Mouse (Mus musculus): ENCODE results near the gene Iqck. TPM values are rescaled to one million over a fixed set of nuclear protein-coding genes. Genes with fewer than 3 reads are reported as not detected.

Iqck gene
- polyA plus RNA-seq, 1 experiment from 2014 or later: 4.5 TPM

GRCm38 (mm10) chr7:118953626-118954282 lies 98.2 kb downstream of the Iqck start:
- no peak overlapping the region for H3K9ac ChIP-seq (replicated peaks; ENCODE audit: low read depth, low read length)
- H3K9me3 ChIP-seq (ENCODE audit: control insufficient read depth, low read length): no peaks in the 10 kb centered on the region
- no peak overlapping the region for H3K4me2 ChIP-seq (ENCODE audit: low read length)
- H3K4me3 ChIP-seq (replicated peaks; ENCODE audit: low read length): no peak overlapping the region
- peaks cover 6% of the 10 kb centered on the region; the same call in 1 of the 2 replicates for H3K4me1 ChIP-seq (replicated peaks; ENCODE audit: control insufficient read depth, insufficient read depth, low read length)
- no peaks in the 10 kb centered on the region for H3K36me3 ChIP-seq (ENCODE audit: control insufficient read depth, insufficient read depth)
- no peak overlapping the region for H3K27ac ChIP-seq (ENCODE audit: low read length)
- no peak for ATAC-seq
- H3K27me3 ChIP-seq (replicated peaks; ENCODE audit: control insufficient read depth, insufficient read depth, low read length): no peaks in the 10 kb centered on the region
- 52% methylated on average over 11 of the region's 11 CpGs for WGBS

DNA sequence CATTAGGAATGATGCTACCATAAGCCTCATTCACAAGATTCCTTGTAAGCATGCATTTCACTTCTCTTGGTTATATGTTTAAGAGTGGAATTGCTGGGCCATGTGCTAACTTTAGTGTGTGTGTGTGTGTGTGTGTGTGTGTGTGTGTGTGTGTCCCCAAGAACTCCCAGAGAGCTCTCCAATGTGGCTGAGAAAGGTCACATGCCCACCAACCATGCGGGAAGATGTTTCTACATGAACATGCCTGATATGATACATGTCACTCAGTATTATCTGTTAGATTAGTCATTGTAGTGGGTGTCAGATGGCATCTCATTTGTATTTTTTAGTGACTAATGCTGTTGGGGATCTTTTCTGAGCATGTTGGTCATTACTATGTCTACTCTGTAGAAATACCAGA lies 99.4 kb downstream of the Iqck start:
- 92% methylated on average over 1 of the region's 1 CpGs for WGBS
- H3K27me3 ChIP-seq (replicated peaks; ENCODE audit: control insufficient read depth, insufficient read depth, low read length): no peaks in the 10 kb centered on the region
- no peaks in the 10 kb centered on the region for H3K9me3 ChIP-seq (ENCODE audit: control insufficient read depth, low read length)
- H3K36me3 ChIP-seq (ENCODE audit: control insufficient read depth, insufficient read depth): no peaks in the 10 kb centered on the region
- ATAC-seq: no peak
- no peak overlapping the region for H3K4me2 ChIP-seq (ENCODE audit: low read length)
- H3K4me3 ChIP-seq (replicated peaks; ENCODE audit: low read length): no peak overlapping the region
- H3K4me1 ChIP-seq (replicated peaks; ENCODE audit: control insufficient read depth, insufficient read depth, low read length): peaks cover 7% of the 10 kb centered on the region; the same call in 1 of the 2 replicates
- no peak overlapping the region for H3K9ac ChIP-seq (replicated peaks; ENCODE audit: low read depth, low read length)
- no peak overlapping the region for H3K27ac ChIP-seq (ENCODE audit: low read length)

- H3K4me2 ChIP-seq (ENCODE audit: low read length): no peak overlapping the region
- peaks cover 7% of the 10 kb centered on the region; the same call in 1 of the 2 replicates for H3K4me1 ChIP-seq (replicated peaks; ENCODE audit: control insufficient read depth, insufficient read depth, low read length)
- no peak overlapping the region for H3K27ac ChIP-seq (ENCODE audit: low read length)
- H3K4me3 ChIP-seq (replicated peaks; ENCODE audit: low read length): no peak overlapping the region
- H3K36me3 ChIP-seq (ENCODE audit: control insufficient read depth, insufficient read depth): no peaks in the 10 kb centered on the region
- ATAC-seq: no peak
- H3K9me3 ChIP-seq (ENCODE audit: control insufficient read depth, low read length): no peaks in the 10 kb centered on the region
- no peaks in the 10 kb centered on the region for H3K27me3 ChIP-seq (replicated peaks; ENCODE audit: control insufficient read depth, insufficient read depth, low read length)
- no peak overlapping the region for H3K9ac ChIP-seq (replicated peaks; ENCODE audit: low read depth, low read length)
- WGBS: 82% methylated on average over 4 of the region's 4 CpGs
These were observed 101.2 kb downstream of the Iqck start for GRCm38 (mm10) chr7:118956616-118957246.

DNA sequence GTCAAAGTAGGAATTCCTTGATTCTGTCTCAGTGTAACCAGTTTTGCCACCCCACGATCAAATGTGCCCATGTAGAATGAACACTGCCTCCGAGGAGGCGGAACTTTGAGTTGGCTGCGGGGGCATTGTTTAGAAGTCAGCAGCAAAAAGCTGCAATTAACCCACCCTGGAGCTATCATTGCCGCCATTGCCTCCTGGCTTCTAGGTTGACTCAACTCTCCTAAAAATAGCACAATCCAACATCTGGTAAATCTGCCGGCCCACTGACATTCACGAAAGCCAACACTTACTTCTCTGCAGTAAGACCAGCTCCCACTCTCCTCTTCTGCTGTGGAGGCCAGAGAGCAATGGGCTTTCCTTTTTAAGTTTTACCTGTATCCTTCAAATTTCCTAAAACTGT lies 103.7 kb downstream of the Iqck start:
- H3K36me3 ChIP-seq (ENCODE audit: control insufficient read depth, insufficient read depth): no peaks in the 10 kb centered on the region
- no peak overlapping the region for H3K4me2 ChIP-seq (ENCODE audit: low read length)
- H3K27me3 ChIP-seq (replicated peaks; ENCODE audit: control insufficient read depth, insufficient read depth, low read length): no peaks in the 10 kb centered on the region
- H3K4me3 ChIP-seq (replicated peaks; ENCODE audit: low read length): no peak overlapping the region
- ATAC-seq: no peak
- no peaks in the 10 kb centered on the region for H3K9me3 ChIP-seq (ENCODE audit: control insufficient read depth, low read length)
- H3K4me1 ChIP-seq (replicated peaks; ENCODE audit: control insufficient read depth, insufficient read depth, low read length): 0 out of 2 replicates have a peak, but pooled peaks cover 3% of the 10 kb centered on the region
- no peak overlapping the region for H3K27ac ChIP-seq (ENCODE audit: low read length)
- 66% methylated on average over 7 of the region's 7 CpGs for WGBS
- no peak overlapping the region for H3K9ac ChIP-seq (replicated peaks; ENCODE audit: low read depth, low read length)

GRCm38 (mm10) chr7:118964777-118965176 lies 109.2 kb downstream of the Iqck start:
- Histone ChIP-seq H3K4me1 (replicated peaks; ENCODE audit: control insufficient read depth, insufficient read depth, low read length) (no peaks in the 10 kb centered on the region), H3K9me3 (ENCODE audit: control insufficient read depth, low read length) (no peaks in the 10 kb centered on the region), H3K9ac (replicated peaks; ENCODE audit: low read depth, low read length) (no peak overlapping the region), H3K27ac (ENCODE audit: low read length) (no peak overlapping the region), H3K36me3 (ENCODE audit: control insufficient read depth, insufficient read depth) (no peaks in the 10 kb centered on the region), H3K4me3 (replicated peaks; ENCODE audit: low read length) (no peak overlapping the region), H3K27me3 (replicated peaks; ENCODE audit: control insufficient read depth, insufficient read depth, low read length) (no peaks in the 10 kb centered on the region), H3K4me2 (ENCODE audit: low read length) (no peak overlapping the region)
- 0% methylated on average over 3 of the region's 3 CpGs for WGBS
- no peak for ATAC-seq

- Histone ChIP-seq H3K9ac (replicated peaks; ENCODE audit: low read depth, low read length) (no peak overlapping the region), H3K9me3 (ENCODE audit: control insufficient read depth, low read length) (no peaks in the 10 kb centered on the region), H3K27ac (ENCODE audit: low read length) (no peak overlapping the region), H3K4me2 (ENCODE audit: low read length) (no peak overlapping the region), H3K36me3 (ENCODE audit: control insufficient read depth, insufficient read depth) (no peaks in the 10 kb centered on the region), H3K4me1 (replicated peaks; ENCODE audit: control insufficient read depth, insufficient read depth, low read length) (no peaks in the 10 kb centered on the region), H3K4me3 (replicated peaks; ENCODE audit: low read length) (no peak overlapping the region), H3K27me3 (replicated peaks; ENCODE audit: control insufficient read depth, insufficient read depth, low read length) (no peaks in the 10 kb centered on the region)
- WGBS: 45% methylated on average over 7 of the region's 7 CpGs
- ATAC-seq: no peak
These were observed 109.6 kb downstream of the Iqck start for GRCm38 (mm10) chr7:118965198-118965597.

DNA sequence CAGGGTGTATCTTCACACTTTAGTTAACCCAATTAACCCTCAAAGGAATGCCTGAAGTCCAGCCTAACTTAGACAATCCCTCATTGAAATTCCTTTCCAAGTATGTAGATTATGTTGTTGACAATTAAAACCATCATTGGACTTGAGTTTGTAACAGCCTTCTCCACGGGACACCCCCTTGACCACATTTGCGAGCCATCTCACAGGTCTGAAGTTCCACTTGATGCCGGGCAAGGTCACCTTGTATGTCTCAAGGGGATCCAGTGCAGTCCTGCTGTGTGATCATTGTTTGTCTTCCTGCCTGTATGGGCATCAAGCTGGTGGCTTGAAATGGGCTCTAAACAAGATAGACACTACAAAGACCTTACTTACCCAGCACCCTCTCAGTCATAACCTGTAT lies 113.3 kb downstream of the Iqck start:
- H3K4me3 ChIP-seq (replicated peaks; ENCODE audit: low read length): no peak overlapping the region
- no peak overlapping the region for H3K9ac ChIP-seq (replicated peaks; ENCODE audit: low read depth, low read length)
- no peak for ATAC-seq
- 0 out of 2 replicates have a peak, but pooled peaks cover 4% of the 10 kb centered on the region for H3K4me1 ChIP-seq (replicated peaks; ENCODE audit: control insufficient read depth, insufficient read depth, low read length)
- no peaks in the 10 kb centered on the region for H3K36me3 ChIP-seq (ENCODE audit: control insufficient read depth, insufficient read depth)
- no peaks in the 10 kb centered on the region for H3K27me3 ChIP-seq (replicated peaks; ENCODE audit: control insufficient read depth, insufficient read depth, low read length)
- 82% methylated on average over 3 of the region's 3 CpGs for WGBS
- H3K4me2 ChIP-seq (ENCODE audit: low read length): no peak overlapping the region
- no peak overlapping the region for H3K27ac ChIP-seq (ENCODE audit: low read length)
- no peaks in the 10 kb centered on the region for H3K9me3 ChIP-seq (ENCODE audit: control insufficient read depth, low read length)

DNA sequence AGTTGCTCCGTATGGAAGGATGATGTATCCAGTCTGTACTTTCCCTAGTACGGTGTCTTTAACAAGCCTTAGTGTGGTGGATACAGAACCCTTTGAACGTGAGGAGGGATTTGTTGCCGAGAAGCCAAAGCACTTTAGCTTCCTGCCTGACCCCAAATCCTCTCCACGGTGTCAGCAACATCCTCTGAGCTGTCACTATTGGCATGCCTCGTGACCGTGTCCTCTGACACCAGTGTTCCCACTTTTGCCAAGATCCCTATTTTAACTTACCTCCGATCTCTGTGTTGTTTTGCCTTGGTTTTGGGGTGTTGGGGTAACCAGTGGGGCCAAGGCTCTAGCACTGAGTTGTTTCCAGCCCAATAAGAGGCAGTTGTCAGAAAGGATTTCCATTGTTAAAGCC lies 115.9 kb downstream of the Iqck start:
- no peaks in the 10 kb centered on the region for H3K27me3 ChIP-seq (replicated peaks; ENCODE audit: control insufficient read depth, insufficient read depth, low read length)
- no peak overlapping the region for H3K4me3 ChIP-seq (replicated peaks; ENCODE audit: low read length)
- H3K4me1 ChIP-seq (replicated peaks; ENCODE audit: control insufficient read depth, insufficient read depth, low read length): peaks cover 11% of the 10 kb centered on the region
- no peak for ATAC-seq
- H3K9me3 ChIP-seq (ENCODE audit: control insufficient read depth, low read length): no peaks in the 10 kb centered on the region
- no peaks in the 10 kb centered on the region for H3K36me3 ChIP-seq (ENCODE audit: control insufficient read depth, insufficient read depth)
- no peak overlapping the region for H3K4me2 ChIP-seq (ENCODE audit: low read length)
- 90% methylated on average over 8 of the region's 8 CpGs for WGBS
- H3K27ac ChIP-seq (ENCODE audit: low read length): no peak overlapping the region
- H3K9ac ChIP-seq (replicated peaks; ENCODE audit: low read depth, low read length): no peak overlapping the region

GRCm38 (mm10) chr7:118972306-118972705 lies 116.8 kb downstream of the Iqck start:
- no peak overlapping the region for H3K27ac ChIP-seq (ENCODE audit: low read length)
- no peaks in the 10 kb centered on the region for H3K9me3 ChIP-seq (ENCODE audit: control insufficient read depth, low read length)
- ATAC-seq: no peak
- H3K9ac ChIP-seq (replicated peaks; ENCODE audit: low read depth, low read length): no peak overlapping the region
- no peak overlapping the region for H3K4me3 ChIP-seq (replicated peaks; ENCODE audit: low read length)
- WGBS: 54% methylated on average over 5 of the region's 5 CpGs
- H3K27me3 ChIP-seq (replicated peaks; ENCODE audit: control insufficient read depth, insufficient read depth, low read length): no peaks in the 10 kb centered on the region
- no peaks in the 10 kb centered on the region for H3K36me3 ChIP-seq (ENCODE audit: control insufficient read depth, insufficient read depth)
- H3K4me1 ChIP-seq (replicated peaks; ENCODE audit: control insufficient read depth, insufficient read depth, low read length): peaks cover 19% of the 10 kb centered on the region
- H3K4me2 ChIP-seq (ENCODE audit: low read length): no peak overlapping the region
